Mouse (Mus musculus): ENCODE results near the gene Dnah3.

Gene Dnah3

GRCm38 (mm10) chr7:119937036-119937435 is 158.0 kb downstream of the Dnah3 start:
- DNase-seq, result no peak

DNA sequence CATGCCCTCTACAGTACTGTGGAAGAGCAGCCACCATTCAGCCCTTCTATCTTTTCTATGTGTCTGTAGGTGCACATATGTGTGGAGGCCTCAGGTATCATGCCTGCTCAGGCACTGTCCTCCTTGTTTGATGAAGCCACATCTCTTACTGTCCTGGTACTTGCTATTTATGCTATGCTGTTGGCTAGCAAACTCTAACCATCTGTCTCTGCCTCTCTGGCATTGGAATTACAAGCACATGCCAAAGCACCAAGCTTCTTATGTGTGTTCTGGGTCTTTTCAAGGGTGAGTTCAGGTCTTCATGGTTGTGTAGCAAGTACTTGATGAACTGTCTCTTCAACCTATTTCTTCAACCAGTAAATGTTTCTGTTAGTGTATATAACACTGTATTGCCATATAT is 158.8 kb downstream of the Dnah3 start:
- DNase-seq, result no peak

GRCm38 (mm10) chr7:119928783-119929440 is 166.2 kb downstream of the Dnah3 start:
- no peak for DNase-seq

DNA sequence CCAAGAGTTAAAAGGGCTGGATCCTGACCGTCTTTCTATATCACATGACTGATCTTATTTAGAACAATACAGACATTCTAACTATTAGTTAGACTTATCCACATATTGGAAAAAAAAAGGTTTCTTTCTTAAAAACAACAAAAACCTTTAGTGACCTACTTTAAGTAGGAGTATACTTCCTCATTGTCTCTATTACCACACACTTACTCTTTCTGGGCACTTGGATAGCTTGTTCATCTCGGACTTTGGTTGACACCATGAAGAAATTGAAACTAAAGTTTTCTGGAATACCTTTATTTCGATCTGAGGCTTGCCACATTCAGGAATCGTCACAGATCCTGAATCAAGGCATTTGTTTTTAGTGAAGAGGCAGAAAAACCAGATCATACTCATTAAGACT is 174.0 kb downstream of the Dnah3 start:
- no peak for DNase-seq

- DNase-seq, result no peak
These were observed 174.6 kb downstream of the Dnah3 start for GRCm38 (mm10) chr7:119920457-119920856.

- no peak for DNase-seq
These were observed 183.4 kb downstream of the Dnah3 start for GRCm38 (mm10) chr7:119911727-119912126.

- no peak for DNase-seq
These were observed 188.4 kb downstream of the Dnah3 start for GRCm38 (mm10) chr7:119906523-119907215.

DNA sequence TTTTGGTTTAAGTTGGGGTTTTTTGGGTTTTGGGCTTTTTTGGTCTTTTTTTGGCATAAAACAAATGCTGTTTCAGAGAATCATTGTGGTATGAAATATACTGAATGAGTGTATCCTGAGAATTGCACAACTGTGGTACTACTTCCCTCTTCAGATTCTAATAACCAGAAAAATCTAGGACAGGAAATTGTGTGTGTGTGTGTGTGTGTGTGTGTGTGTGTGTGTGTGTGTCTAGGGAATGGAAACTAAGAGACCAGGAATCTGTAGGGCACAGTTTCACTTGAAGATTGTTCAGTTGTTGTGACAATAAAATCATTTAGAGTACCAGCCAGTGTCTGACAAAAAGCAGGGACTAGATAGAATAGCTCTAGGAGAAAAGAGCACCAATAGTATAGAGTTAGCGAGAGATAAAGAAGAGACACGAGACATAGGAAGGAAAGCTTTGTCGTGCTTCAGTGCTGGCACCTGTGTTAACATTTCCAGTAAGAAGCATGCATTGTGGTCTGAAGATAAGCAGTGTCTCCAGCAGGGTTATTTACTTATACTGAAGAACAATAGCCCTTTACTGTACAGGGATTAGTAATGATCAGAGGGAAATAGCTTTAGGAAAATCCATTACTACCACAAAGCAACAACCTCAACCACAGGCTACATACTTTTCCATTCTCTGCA is 195.6 kb downstream of the Dnah3 start:
- no peak for DNase-seq

GRCm38 (mm10) chr7:119898247-119898856 is 196.7 kb downstream of the Dnah3 start:
- no peak for DNase-seq

- DNase-seq, result no peak
These were observed 197.5 kb downstream of the Dnah3 start for GRCm38 (mm10) chr7:119897521-119898109.

- DNase-seq, result peak; percentile 96 to 97
These were observed 199.2 kb downstream of the Dnah3 start, which contains the start of the genes Lyrm1 and Dcun1d3 for GRCm38 (mm10) chr7:119895639-119896512. TSS of gene Lyrm1 (plus strand) at chr7:119895861. TSS of gene Dcun1d3 (minus strand) at chr7:119896298.

DNA sequence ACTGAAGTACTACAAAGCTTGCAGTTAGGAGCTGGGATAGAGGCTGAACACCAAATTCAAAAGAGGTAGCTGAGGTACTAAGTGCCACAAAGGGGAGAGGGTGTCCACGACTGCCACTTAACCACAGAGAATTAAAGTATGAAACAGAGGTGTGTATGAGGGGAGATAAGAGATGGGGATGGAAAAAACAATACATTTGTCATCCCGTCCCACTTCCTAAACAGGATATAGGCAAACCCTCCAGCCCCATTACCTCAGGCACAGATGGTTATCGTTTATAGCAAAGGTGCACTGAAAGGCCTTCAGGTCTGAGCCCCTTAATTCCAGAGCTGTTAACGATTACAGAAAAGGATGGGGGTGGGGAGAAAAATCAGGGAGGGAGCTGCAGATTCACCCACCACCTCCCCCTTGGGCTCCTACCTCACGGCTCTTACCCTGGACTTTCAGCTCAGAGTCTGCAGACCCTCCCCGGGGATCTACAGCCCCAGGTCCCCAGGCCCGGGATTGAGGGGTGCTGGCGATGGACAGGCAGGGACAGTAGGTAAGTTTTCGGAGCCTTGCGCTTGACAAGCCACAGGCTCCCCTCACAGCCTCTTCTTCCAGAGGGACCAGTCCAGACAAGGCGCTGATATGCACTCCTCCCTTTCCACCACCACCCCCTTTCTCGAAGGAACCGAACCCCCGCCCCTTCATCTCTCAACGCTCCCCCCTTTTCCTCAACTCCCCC is 200.1 kb downstream of the Dnah3 start:
- DNase-seq, result peak in 1 of 2 experiments; percentile 26

- no peak for DNase-seq
These were observed 202.3 kb downstream of the Dnah3 start for GRCm38 (mm10) chr7:119892742-119893141.

DNA sequence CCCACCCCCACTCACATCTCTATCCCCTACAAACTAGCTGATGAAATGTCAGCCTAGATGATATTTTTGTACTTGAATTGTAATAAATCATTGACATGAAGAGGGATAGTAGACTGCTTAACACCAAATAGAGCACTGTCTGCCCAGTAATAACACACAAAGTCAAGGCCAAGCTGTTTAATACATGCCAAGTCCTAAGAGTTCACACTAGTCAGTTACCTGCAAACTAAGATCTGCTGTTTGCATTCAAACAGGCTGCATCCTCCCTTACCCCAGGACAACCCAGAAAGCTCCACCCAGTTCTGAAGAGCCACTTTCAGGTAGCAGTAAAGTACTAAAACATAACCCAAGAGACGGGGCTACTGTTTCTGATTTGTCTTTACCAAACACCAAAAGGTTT is 202.9 kb downstream of the Dnah3 start:
- DNase-seq, result no peak

DNA sequence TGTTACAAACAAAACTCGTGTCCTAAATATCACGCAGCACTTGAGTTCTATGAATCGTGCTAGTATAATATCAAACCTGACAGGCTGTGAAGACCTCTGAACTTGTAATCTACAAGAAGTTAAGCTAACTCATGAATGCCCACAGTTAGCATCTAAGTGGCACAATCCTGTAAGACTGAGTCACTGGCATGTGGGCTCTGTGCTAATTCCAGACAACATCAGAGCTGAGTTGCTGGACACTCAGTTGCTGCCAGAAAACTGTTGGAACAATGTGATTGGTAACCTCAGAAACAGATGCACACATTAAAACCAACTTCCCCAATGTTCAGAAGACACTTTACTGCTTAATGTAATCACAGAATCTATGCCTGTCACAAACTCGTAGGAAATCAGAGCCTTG is 207.2 kb downstream of the Dnah3 start:
- DNase-seq, result no peak

DNA sequence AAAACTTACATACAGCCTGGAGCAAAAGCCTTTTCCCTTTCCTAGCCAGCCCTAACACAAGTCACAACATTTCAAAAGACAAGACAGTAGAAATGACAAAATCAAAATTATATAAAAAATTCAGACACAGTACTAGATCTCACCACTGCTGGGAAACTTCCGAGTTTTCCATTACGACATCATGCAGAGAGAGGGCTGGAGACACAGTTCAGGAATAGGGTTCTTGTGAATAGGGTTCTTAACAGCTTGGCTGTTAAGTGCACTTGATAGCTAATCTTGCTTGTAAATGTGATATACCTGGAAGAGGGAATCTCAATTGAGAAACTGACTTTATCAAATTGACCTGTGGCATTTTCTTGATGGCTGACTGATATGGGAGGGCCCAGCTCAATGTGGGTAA is 213.9 kb downstream of the Dnah3 start:
- no peak for DNase-seq

DNA sequence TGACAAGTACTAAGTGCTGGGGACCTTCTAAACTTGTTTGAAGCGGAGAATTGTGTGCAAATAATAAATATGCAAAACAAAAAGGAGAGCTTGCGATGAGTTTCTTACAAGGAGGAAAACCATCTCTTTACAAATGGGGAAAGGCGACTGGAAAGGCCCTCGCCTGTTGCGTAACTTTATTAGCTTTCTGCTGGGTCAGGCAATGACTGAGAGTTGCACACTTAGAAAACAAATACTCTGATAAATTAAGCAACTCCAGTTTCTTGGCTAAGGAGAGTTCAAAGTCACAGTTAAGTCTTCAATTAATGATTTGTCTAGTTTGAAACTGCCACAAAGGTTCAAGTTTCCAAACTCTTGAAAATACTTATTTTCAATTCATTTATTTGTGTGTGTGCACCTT is 214.7 kb downstream of the Dnah3 start:
- DNase-seq, result no peak

GRCm38 (mm10) chr7:119879171-119879570 is 215.9 kb downstream of the Dnah3 start:
- no peak for DNase-seq

DNA sequence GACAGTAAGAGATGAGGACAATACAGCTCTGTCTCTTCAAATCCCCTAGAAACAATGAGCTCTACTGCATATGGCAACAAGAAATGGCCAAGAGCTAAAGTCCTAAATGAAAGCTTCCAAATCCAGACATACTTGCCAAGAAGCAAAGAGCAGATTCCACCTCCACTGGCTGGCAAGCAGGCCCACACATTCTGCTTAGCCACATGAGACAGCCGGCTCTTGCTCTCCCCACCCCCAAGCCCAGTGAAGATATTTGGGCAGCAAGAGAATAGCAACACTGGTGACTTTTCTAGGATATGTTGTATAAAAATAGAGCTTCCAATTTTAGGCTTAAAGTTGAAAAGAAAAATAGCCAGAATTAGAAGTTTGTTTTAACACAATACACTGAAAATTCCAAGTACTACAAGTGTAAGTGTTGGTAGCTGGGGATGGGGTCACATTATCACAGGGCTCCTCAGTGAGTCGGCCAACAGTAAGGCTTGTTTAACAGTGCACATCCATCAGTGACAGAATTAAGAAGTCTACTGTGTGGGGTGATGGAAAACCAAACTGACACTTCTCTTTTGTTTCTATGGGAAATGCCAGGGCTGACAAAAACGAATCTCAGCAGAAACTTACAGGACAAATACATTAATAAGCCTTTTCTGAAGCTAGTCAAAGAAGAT is 219.2 kb downstream of the Dnah3 start:
- DNase-seq, result no peak

- no peak for DNase-seq
These were observed 222.0 kb downstream of the Dnah3 start for GRCm38 (mm10) chr7:119873050-119873449.

Data from thymus, adult 18-20 months (tissue).